Mouse (Mus musculus) cortical plate, adult 2 months (tissue): ENCODE measurements around the gene Rsf1.

ENCODE experiments used
- CTCF ChIP-seq: fragments of 200-500 bp; IDR thresholded peaks from 2 replicates; pipeline ENCODE4 v1.5.1; 2011; ENCODE audit warnings: mild to moderate bottlenecking, control low read depth, low read length; ENCODE audit not compliant: insufficient read depth; ENCODE audit errors: extremely low read depth
- POLR2A ChIP-seq: fragments of 200-500 bp; IDR thresholded peaks from 2 replicates; pipeline ENCODE4 v1.6.1; 2011; ENCODE audit warnings: mild to moderate bottlenecking, low read length, control low read depth; ENCODE audit not compliant: insufficient read depth; ENCODE audit errors: extremely low read depth

DNA sequence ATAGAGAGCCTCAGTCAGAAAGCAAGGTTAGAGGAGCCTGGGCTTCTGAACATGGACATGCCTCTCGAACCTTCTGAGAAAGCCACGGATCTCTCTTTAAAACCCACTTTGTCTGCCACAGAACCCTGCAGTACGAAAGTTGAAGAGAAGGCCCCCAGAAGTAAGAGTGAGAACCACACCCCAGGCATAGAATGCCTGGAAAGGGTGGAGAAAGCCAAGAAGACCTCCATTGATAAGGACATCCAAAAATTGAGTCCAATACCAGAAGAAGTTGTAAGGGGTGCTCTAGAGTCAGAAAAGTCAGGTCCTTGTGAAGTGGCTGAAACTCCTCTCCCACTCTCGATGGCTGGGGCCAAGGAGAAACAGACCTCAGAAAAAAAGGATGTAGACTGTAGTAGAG, 81.9 kb downstream of the Rsf1 start:
- TF ChIP-seq CTCF (no peak), POLR2A (no peak)
